Mouse (Mus musculus): ENCODE measurements around the gene Rcbtb2. TPM values are rescaled to one million over a fixed set of nuclear protein-coding genes. Genes with fewer than 3 reads are reported as not detected.

Rcbtb2 gene
- polyA plus RNA-seq, 1 experiment from 2014 or later, result 71.4 TPM

DNA sequence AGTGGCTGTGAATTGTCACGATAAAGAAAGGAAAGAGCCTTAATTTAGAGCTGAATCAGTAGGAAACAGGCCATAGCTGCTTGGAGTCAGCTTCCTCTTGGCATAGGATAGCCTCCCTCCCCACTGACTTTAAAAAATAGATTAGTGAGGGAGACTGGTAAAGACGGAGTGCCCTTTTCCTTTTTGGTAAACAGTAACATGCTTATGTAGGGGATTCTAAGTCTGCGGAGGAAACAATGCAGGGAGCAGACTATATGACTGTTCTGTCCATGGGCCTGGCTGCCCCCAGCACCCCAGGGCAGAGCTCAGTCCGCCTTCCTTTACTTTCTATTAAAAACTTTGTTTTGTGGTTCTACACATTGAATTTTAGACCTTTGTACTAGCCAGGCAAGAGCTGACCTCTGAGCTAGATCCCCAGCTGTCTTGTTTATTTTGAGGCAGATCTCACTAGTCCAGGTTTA lies 56.4 kb downstream of the Rcbtb2 start:
- Histone ChIP-seq H3K4me3 (ENCODE audit: low read depth, low read length) (no peak overlapping the region), H3K4me2 (no peak overlapping the region), H3K36me3 (ENCODE audit: control insufficient read depth, insufficient read depth, low read length) (peaks cover 16% of the 10 kb centered on the region), H3K9ac (ENCODE audit: low read depth, low read length) (no peak overlapping the region), H3K27ac (ENCODE audit: low read depth, low read length) (peak overlapping the region; percentile 60), H3K4me1 (ENCODE audit: control insufficient read depth, insufficient read depth, low read length) (peaks cover 7% of the 10 kb centered on the region), H3K27me3 (ENCODE audit: control insufficient read depth, insufficient read depth, low read length) (no peaks in the 10 kb centered on the region), H3K9me3 (replicated peaks; ENCODE audit: control insufficient read depth, low read length) (no peaks in the 10 kb centered on the region)
- 0 out of 2 replicates have a peak, but pooled peaks have one; percentile 50 for ATAC-seq (replicated peaks; ENCODE audit: insufficient number of reproducible peaks, low FRiP score, low TSS enrichment)
- WGBS (ENCODE audit: insufficient replicate concordance), result 66% methylated on average over 4 of the region's 4 CpGs

DNA sequence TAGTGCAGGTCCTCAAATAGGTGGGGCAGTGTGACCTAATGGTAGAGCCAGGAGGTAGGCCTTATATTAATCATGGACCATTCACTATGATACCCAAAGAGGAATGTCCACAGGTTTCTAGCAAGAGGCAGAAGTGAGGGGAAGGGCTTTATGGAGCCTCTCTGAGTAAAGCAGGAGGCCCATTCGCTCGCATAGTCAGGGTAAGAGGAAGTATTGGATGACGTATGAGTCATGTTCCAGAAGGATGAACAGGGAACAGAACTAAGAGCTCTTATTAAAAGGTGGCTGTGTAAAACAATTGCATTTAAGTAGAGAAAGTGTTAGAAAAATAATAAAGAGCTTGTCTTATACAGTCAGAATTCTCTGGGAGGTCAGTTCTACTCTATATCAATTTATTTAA lies 57.8 kb downstream of the Rcbtb2 start:
- Histone ChIP-seq H3K36me3 (ENCODE audit: control insufficient read depth, insufficient read depth, low read length) (peaks cover 16% of the 10 kb centered on the region), H3K9me3 (replicated peaks; ENCODE audit: control insufficient read depth, low read length) (no peaks in the 10 kb centered on the region), H3K9ac (ENCODE audit: low read depth, low read length) (no peak overlapping the region), H3K27me3 (ENCODE audit: control insufficient read depth, insufficient read depth, low read length) (no peaks in the 10 kb centered on the region), H3K4me2 (no peak overlapping the region), H3K4me3 (ENCODE audit: low read depth, low read length) (no peak overlapping the region), H3K4me1 (ENCODE audit: control insufficient read depth, insufficient read depth, low read length) (peaks cover 7% of the 10 kb centered on the region), H3K27ac (ENCODE audit: low read depth, low read length) (no peak overlapping the region)
- ATAC-seq (replicated peaks; ENCODE audit: insufficient number of reproducible peaks, low FRiP score, low TSS enrichment), result 0 out of 2 replicates have a peak, but pooled peaks have one; percentile 37
- WGBS (ENCODE audit: insufficient replicate concordance), result 67% methylated on average over 3 of the region's 3 CpGs

DNA sequence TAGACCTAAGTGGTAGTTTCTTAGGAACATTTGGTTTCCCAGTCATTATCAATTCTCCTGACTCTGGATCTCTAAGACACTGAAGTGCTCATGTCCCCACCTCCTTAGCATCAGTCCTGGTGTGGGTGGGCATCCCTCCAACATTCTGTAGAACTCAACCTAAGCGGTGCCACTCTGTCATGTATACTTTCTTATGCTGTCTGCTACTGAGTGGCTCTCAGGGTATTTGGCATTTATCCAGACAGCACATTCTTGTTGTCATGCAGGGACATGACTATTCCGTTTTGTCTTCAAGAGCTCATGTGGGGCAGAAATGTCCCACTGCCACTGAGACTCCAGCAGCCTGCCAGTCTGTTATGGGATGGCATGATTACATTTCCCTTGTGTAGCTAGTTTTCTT lies 58.3 kb downstream of the Rcbtb2 start:
- no peaks in the 10 kb centered on the region for H3K27me3 ChIP-seq (ENCODE audit: control insufficient read depth, insufficient read depth, low read length)
- H3K27ac ChIP-seq (ENCODE audit: low read depth, low read length), result no peak overlapping the region
- no peaks in the 10 kb centered on the region for H3K9me3 ChIP-seq (replicated peaks; ENCODE audit: control insufficient read depth, low read length)
- WGBS (ENCODE audit: insufficient replicate concordance), result 52% methylated on average over 2 of the region's 2 CpGs
- no peak overlapping the region for H3K4me2 ChIP-seq
- H3K4me1 ChIP-seq (ENCODE audit: control insufficient read depth, insufficient read depth, low read length), result peaks cover 7% of the 10 kb centered on the region
- ATAC-seq (replicated peaks; ENCODE audit: insufficient number of reproducible peaks, low FRiP score, low TSS enrichment), result no peak
- no peak overlapping the region for H3K9ac ChIP-seq (ENCODE audit: low read depth, low read length)
- H3K4me3 ChIP-seq (ENCODE audit: low read depth, low read length), result no peak overlapping the region
- peaks cover 16% of the 10 kb centered on the region for H3K36me3 ChIP-seq (ENCODE audit: control insufficient read depth, insufficient read depth, low read length)

DNA sequence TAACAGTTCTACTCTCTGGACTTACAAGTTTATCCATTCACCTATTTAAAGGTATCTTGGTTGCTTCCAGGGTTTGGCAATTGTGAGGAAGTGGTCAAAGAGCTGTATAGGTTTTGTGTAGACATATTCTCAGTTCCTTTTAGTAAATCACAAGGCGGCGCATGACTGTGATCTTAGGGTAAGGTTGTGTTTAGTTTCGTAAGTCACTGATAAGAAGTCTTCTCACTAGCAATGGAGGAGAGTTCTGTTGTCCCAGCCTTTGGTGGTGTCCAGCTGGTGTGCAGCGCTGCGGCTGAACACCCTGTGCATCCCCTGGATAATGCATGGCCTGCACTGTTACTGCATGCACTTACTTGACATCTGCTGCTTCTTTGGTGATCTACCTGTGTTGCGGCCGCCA lies 64.0 kb downstream of the Rcbtb2 start:
- Histone ChIP-seq H3K9ac (ENCODE audit: low read depth, low read length) (no peak overlapping the region), H3K4me1 (ENCODE audit: control insufficient read depth, insufficient read depth, low read length) (no peaks in the 10 kb centered on the region), H3K27ac (ENCODE audit: low read depth, low read length) (no peak overlapping the region), H3K9me3 (replicated peaks; ENCODE audit: control insufficient read depth, low read length) (no peaks in the 10 kb centered on the region), H3K36me3 (ENCODE audit: control insufficient read depth, insufficient read depth, low read length) (peaks cover 12% of the 10 kb centered on the region), H3K27me3 (ENCODE audit: control insufficient read depth, insufficient read depth, low read length) (no peaks in the 10 kb centered on the region), H3K4me2 (no peak overlapping the region), H3K4me3 (ENCODE audit: low read depth, low read length) (no peak overlapping the region)
- ATAC-seq (replicated peaks; ENCODE audit: insufficient number of reproducible peaks, low FRiP score, low TSS enrichment), result no peak
- 86% methylated on average over 7 of the region's 7 CpGs for WGBS (ENCODE audit: insufficient replicate concordance)

DNA sequence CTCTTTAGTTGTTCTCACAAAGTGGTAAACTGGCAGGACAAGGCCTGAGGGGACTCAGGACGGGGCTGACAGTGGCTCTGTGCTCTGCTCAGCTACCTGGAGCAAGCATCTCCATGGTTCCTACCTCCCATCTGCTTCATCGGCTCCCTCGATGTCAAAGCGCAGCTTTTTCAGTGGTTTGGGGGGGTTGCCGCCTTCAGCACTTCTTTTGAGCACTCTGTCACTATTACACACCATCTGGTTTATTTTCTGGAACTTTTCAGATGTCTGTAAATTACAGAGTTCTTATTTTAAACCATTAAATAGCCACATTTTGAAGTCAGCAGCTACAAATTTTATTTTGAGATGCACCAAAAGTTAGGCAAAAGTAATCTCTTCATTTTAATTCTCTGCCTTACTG lies 76.2 kb downstream of the Rcbtb2 start:
- Histone ChIP-seq H3K9me3 (replicated peaks; ENCODE audit: control insufficient read depth, low read length) (no peaks in the 10 kb centered on the region), H3K4me2 (no peak overlapping the region), H3K9ac (ENCODE audit: low read depth, low read length) (no peak overlapping the region), H3K4me3 (ENCODE audit: low read depth, low read length) (no peak overlapping the region), H3K36me3 (ENCODE audit: control insufficient read depth, insufficient read depth, low read length) (peaks cover 4% of the 10 kb centered on the region; the same call in 1 of the 2 replicates), H3K27me3 (ENCODE audit: control insufficient read depth, insufficient read depth, low read length) (no peaks in the 10 kb centered on the region), H3K27ac (ENCODE audit: low read depth, low read length) (no peak overlapping the region), H3K4me1 (ENCODE audit: control insufficient read depth, insufficient read depth, low read length) (0 out of 2 replicates have a peak, but pooled peaks cover under 1% of the 10 kb centered on the region)
- WGBS (ENCODE audit: insufficient replicate concordance), result 65% methylated on average over 5 of the region's 5 CpGs
- no peak for ATAC-seq (replicated peaks; ENCODE audit: insufficient number of reproducible peaks, low FRiP score, low TSS enrichment)

DNA sequence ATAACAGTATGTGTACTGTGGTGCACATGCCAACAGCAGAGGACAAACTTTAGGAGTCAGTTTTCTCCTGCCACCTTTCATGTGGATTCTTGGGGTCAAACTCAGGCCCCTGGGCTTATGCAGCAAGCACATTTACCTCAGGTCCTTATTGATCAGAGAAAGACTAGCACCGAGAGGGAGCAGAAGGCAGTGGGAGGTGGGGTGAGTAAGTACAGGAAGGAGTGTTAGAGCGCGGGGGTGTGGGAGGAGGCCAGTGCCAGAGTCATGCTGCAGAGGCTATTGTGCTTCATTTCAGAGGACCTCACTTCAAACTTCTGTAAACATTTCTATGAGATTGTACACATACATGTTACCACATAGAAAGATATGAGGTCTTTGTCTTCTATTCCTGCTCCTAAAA lies 78.6 kb downstream of the Rcbtb2 start:
- WGBS (ENCODE audit: insufficient replicate concordance), result 49% methylated on average over 3 of the region's 3 CpGs

DNA sequence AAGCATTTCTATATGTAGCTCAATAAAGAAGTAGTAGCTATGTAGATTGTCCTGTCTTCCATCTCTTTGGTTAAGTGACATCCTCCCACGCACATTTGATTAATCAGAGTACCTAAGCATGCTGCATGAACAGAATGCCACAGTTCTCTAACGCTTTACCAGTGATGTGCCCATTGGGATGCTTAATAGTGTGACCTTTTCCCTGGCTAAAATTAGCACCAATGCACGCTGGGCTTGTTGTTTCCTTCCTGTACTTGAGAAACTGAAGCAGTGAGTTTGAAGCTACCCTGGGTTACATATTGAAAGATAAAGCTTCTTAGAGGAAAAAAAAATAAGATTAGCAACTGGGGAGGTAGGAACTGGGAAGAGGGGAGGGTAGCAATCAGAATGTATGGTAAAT lies 81.2 kb downstream of the Rcbtb2 start:
- no peak overlapping the region for H3K27ac ChIP-seq (ENCODE audit: low read depth, low read length)
- H3K9ac ChIP-seq (ENCODE audit: low read depth, low read length), result no peak overlapping the region
- H3K36me3 ChIP-seq (ENCODE audit: control insufficient read depth, insufficient read depth, low read length), result no peaks in the 10 kb centered on the region
- no peaks in the 10 kb centered on the region for H3K9me3 ChIP-seq (replicated peaks; ENCODE audit: control insufficient read depth, low read length)
- H3K4me3 ChIP-seq (ENCODE audit: low read depth, low read length), result no peak overlapping the region
- H3K4me2 ChIP-seq, result no peak overlapping the region
- WGBS (ENCODE audit: insufficient replicate concordance), result 51% methylated on average over 3 of the region's 3 CpGs
- no peak for ATAC-seq (replicated peaks; ENCODE audit: insufficient number of reproducible peaks, low FRiP score, low TSS enrichment)
- 0 out of 2 replicates have a peak, but pooled peaks cover 4% of the 10 kb centered on the region for H3K4me1 ChIP-seq (ENCODE audit: control insufficient read depth, insufficient read depth, low read length)
- no peaks in the 10 kb centered on the region for H3K27me3 ChIP-seq (ENCODE audit: control insufficient read depth, insufficient read depth, low read length)

More for the DNA sequence above, 78.6 kb downstream of the Rcbtb2 start:
- ATAC-seq (replicated peaks; ENCODE audit: insufficient number of reproducible peaks, low FRiP score, low TSS enrichment), result no peak
- H3K4me1 ChIP-seq (ENCODE audit: control insufficient read depth, insufficient read depth, low read length), result 0 out of 2 replicates have a peak, but pooled peaks cover 4% of the 10 kb centered on the region
- no peak overlapping the region for H3K4me2 ChIP-seq
- no peak overlapping the region for H3K27ac ChIP-seq (ENCODE audit: low read depth, low read length)
- H3K9me3 ChIP-seq (replicated peaks; ENCODE audit: control insufficient read depth, low read length), result no peaks in the 10 kb centered on the region
- no peaks in the 10 kb centered on the region for H3K36me3 ChIP-seq (ENCODE audit: control insufficient read depth, insufficient read depth, low read length)
- H3K9ac ChIP-seq (ENCODE audit: low read depth, low read length), result no peak overlapping the region
- H3K4me3 ChIP-seq (ENCODE audit: low read depth, low read length), result no peak overlapping the region
- no peaks in the 10 kb centered on the region for H3K27me3 ChIP-seq (ENCODE audit: control insufficient read depth, insufficient read depth, low read length)

DNA sequence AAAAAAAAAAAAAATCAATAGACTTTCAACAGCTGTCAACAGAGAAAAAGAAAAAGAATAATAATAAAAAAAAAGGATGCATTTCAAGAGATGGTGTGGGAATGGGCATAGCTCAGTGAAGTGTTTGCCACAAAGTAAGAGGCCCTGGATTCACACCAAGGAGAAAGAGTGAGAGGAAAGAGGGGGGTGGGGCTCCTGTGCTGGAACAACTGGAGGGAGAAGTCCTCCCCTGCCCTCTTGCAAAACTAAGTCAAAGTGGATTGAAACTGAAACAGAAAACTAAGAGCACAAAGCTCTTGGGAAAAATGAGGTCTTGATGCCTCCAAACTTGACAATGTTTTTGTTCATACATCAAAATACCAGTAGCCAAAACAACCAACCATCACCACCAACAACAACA lies 86.4 kb downstream of the Rcbtb2 start:
- Histone ChIP-seq H3K4me2 (no peak overlapping the region), H3K36me3 (ENCODE audit: control insufficient read depth, insufficient read depth, low read length) (no peaks in the 10 kb centered on the region), H3K27me3 (ENCODE audit: control insufficient read depth, insufficient read depth, low read length) (no peaks in the 10 kb centered on the region), H3K4me3 (ENCODE audit: low read depth, low read length) (no peak overlapping the region), H3K9me3 (replicated peaks; ENCODE audit: control insufficient read depth, low read length) (no peaks in the 10 kb centered on the region), H3K9ac (ENCODE audit: low read depth, low read length) (no peak overlapping the region), H3K27ac (ENCODE audit: low read depth, low read length) (no peak overlapping the region), H3K4me1 (ENCODE audit: control insufficient read depth, insufficient read depth, low read length) (0 out of 2 replicates have a peak, but pooled peaks cover 1% of the 10 kb centered on the region)
- no peak for ATAC-seq (replicated peaks; ENCODE audit: insufficient number of reproducible peaks, low FRiP score, low TSS enrichment)

DNA sequence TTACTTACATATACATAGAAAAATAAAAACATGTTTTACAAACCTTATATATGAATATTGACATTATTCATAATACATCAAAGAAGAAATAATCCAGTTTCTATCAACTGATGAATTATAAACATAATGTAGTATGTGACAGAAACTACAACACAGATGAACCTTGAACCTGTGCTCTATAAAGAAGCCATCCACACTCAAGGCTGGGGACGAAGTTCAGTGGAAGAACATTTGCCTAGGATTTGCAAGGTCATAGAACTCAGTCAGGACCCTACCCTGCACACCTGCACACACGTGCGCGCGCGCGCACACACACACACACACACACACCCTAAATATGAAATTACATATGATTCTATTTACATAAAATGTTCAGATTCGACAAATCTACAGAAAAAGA lies 87.4 kb downstream of the Rcbtb2 start:
- WGBS (ENCODE audit: insufficient replicate concordance), result 91% methylated on average over 8 of the region's 8 CpGs
- 0 out of 2 replicates have a peak, but pooled peaks cover 1% of the 10 kb centered on the region for H3K36me3 ChIP-seq (ENCODE audit: control insufficient read depth, insufficient read depth, low read length)
- no peaks in the 10 kb centered on the region for H3K9me3 ChIP-seq (replicated peaks; ENCODE audit: control insufficient read depth, low read length)
- no peak overlapping the region for H3K4me3 ChIP-seq (ENCODE audit: low read depth, low read length)
- H3K9ac ChIP-seq (ENCODE audit: low read depth, low read length), result no peak overlapping the region
- no peaks in the 10 kb centered on the region for H3K27me3 ChIP-seq (ENCODE audit: control insufficient read depth, insufficient read depth, low read length)
- no peaks in the 10 kb centered on the region for H3K4me1 ChIP-seq (ENCODE audit: control insufficient read depth, insufficient read depth, low read length)
- H3K4me2 ChIP-seq, result no peak overlapping the region
- no peak for ATAC-seq (replicated peaks; ENCODE audit: insufficient number of reproducible peaks, low FRiP score, low TSS enrichment)
- H3K27ac ChIP-seq (ENCODE audit: low read depth, low read length), result no peak overlapping the region
